Comparison of ENCODE assay signal across 15 mouse cellular contexts in genomic region chr14:102975865-102976264, GRCm38 (mm10). TPM values are rescaled to one million over a fixed set of nuclear protein-coding genes. Genes with fewer than 3 reads are reported as not detected.
DNase-seq lines count a peak whose midpoint lies in the region; ATAC-seq and TF ChIP-seq lines count a peak whose summit lies in the region.
"Had no signal": no experiment of that assay in that cellular context is flagged by ENCODE, and none has a peak within 500 bp of the region (broad histone marks: within the 10 kb centered on the region; RNA-seq: fewer than 3 reads in every experiment).

No protein-coding gene starts in this region.

- 82% methylated on average over 6 of the region's 6 CpGs for WGBS in heart, embryonic 11.5 days (ENCODE audit: insufficient replicate concordance)
- 67% methylated on average over 6 of the region's 6 CpGs for WGBS in kidney, adult 2 months
- WGBS in hindbrain, embryonic 12.5 days = 91% methylated on average over 6 of the region's 6 CpGs
- 75% methylated on average over 6 of the region's 6 CpGs for WGBS in stomach, postnatal 0 days

- TF ChIP-seq EP300 in stomach, postnatal 0 days (optimal IDR thresholded peaks at IDR 0.05) = no peak

- no peaks in the 10 kb centered on the region for H3K27me3 ChIP-seq in heart, embryonic 11.5 days (ENCODE audit: control insufficient read depth, insufficient read depth, low read length)
- no peaks in the 10 kb centered on the region for H3K27me3 ChIP-seq in kidney, adult 2 months (replicated peaks; ENCODE audit: control insufficient read depth, insufficient read depth, low read length)
- H3K27me3 ChIP-seq in hindbrain, embryonic 12.5 days = peaks cover 5% of the 10 kb centered on the region
- H3K27me3 ChIP-seq in stomach, postnatal 0 days (ENCODE audit: control insufficient read depth, insufficient read depth, low read length) = no peaks in the 10 kb centered on the region
- H3K27me3 ChIP-seq: heart, embryonic 13.5 days; intestine, embryonic 15.5 days; neural tube, embryonic 15.5 days had no signal

- H3K4me2 ChIP-seq in heart, embryonic 11.5 days = no peak overlapping the region
- H3K4me2 ChIP-seq in hindbrain, embryonic 12.5 days (replicated peaks) = no peak overlapping the region
- H3K4me2 ChIP-seq in stomach, postnatal 0 days (replicated peaks; ENCODE audit: low read depth) = no peak overlapping the region
- H3K4me2 ChIP-seq: heart, embryonic 13.5 days; intestine, embryonic 15.5 days; neural tube, embryonic 15.5 days had no signal

- no peak overlapping the region for H3K4me3 ChIP-seq in heart, embryonic 11.5 days (ENCODE audit: low read depth, low read length)
- no peak overlapping the region for H3K4me3 ChIP-seq in brown adipose tissue, adult 24 weeks (ENCODE audit: insufficient read depth, low read depth, low read length)
- H3K4me3 ChIP-seq in kidney, adult 2 months (ENCODE audit: insufficient read depth, low read depth, low read length) = no peak overlapping the region
- no peak overlapping the region for H3K4me3 ChIP-seq in hindbrain, embryonic 12.5 days
- H3K4me3 ChIP-seq in stomach, postnatal 0 days (ENCODE audit: low read depth, low read length) = no peak overlapping the region
- H3K4me3 ChIP-seq: erythroblast, embryonic 14.5 days; heart, embryonic 13.5 days; intestine, embryonic 15.5 days; midbrain, embryonic 10.5 days; neural tube, embryonic 15.5 days had no signal

- ATAC-seq in heart, embryonic 11.5 days (replicated peaks; ENCODE audit: insufficient number of reproducible peaks, low FRiP score, low TSS enrichment) = no peak
- no peak for ATAC-seq in hindbrain, embryonic 12.5 days (ENCODE audit: low FRiP score)
- ATAC-seq in stomach, postnatal 0 days (ENCODE audit: low FRiP score, low TSS enrichment) = no peak
- ATAC-seq: intestine, embryonic 15.5 days had no signal

- H3K4me1 ChIP-seq in heart, embryonic 11.5 days (ENCODE audit: control insufficient read depth, insufficient read depth, low read length) = no peaks in the 10 kb centered on the region; the same call in 1 of the 2 replicates
- H3K4me1 ChIP-seq in brown adipose tissue, adult 24 weeks (ENCODE audit: control insufficient read depth, insufficient read depth, insufficient read length, low read length) = peaks cover 7% of the 10 kb centered on the region
- H3K4me1 ChIP-seq in kidney, adult 2 months (ENCODE audit: control insufficient read depth, insufficient read depth, low read length) = no peaks in the 10 kb centered on the region
- peaks cover 2% of the 10 kb centered on the region for H3K4me1 ChIP-seq in hindbrain, embryonic 12.5 days
- 0 out of 2 replicates have a peak, but pooled peaks cover 1% of the 10 kb centered on the region for H3K4me1 ChIP-seq in stomach, postnatal 0 days (replicated peaks; ENCODE audit: control insufficient read depth, insufficient read depth)
- H3K4me1 ChIP-seq: intestine, embryonic 15.5 days had no signal

- DNase-seq in heart, adult 8-10 months (ENCODE audit: low spot score) = peak; percentile 58
- DNase-seq in kidney, adult 2 months = peak; percentile 78
- peak; percentile 32 for DNase-seq in lung, postnatal 14 days
- DNase-seq in thymus, postnatal 36 days = no peak
- no peak for DNase-seq in stomach, postnatal 0 days (ENCODE audit: low spot score)
- DNase-seq: cerebellum, adult 11 months; thymus, postnatal 25 days had no signal

- no peaks in the 10 kb centered on the region for H3K36me3 ChIP-seq in heart, embryonic 11.5 days (ENCODE audit: control insufficient read depth, insufficient read depth, low read length)
- no peaks in the 10 kb centered on the region for H3K36me3 ChIP-seq in kidney, adult 2 months (ENCODE audit: control insufficient read depth, insufficient read depth, low read length)
- no peaks in the 10 kb centered on the region for H3K36me3 ChIP-seq in hindbrain, embryonic 12.5 days
- no peaks in the 10 kb centered on the region for H3K36me3 ChIP-seq in stomach, postnatal 0 days (ENCODE audit: control insufficient read depth, insufficient read depth, low read length)
- H3K36me3 ChIP-seq: heart, embryonic 13.5 days; intestine, embryonic 15.5 days; midbrain, embryonic 10.5 days; neural tube, embryonic 15.5 days had no signal

- no peak for TF ChIP-seq POLR2A in kidney, adult 2 months (IDR thresholded peaks at IDR 0.05; ENCODE audit: low read depth, low read length)

- H3K9me3 ChIP-seq in heart, embryonic 11.5 days (replicated peaks; ENCODE audit: control insufficient read depth, low read length) = no peaks in the 10 kb centered on the region
- no peaks in the 10 kb centered on the region for H3K9me3 ChIP-seq in hindbrain, embryonic 12.5 days (replicated peaks)
- H3K9me3 ChIP-seq in stomach, postnatal 0 days (ENCODE audit: control insufficient read depth, low read length) = no peaks in the 10 kb centered on the region
- H3K9me3 ChIP-seq: heart, embryonic 13.5 days; intestine, embryonic 15.5 days; midbrain, embryonic 10.5 days; neural tube, embryonic 15.5 days had no signal

- TF ChIP-seq CTCF in kidney, adult 2 months (conservative IDR thresholded peaks at IDR 0.05; ENCODE audit: insufficient read depth, insufficient read length, low read depth, low read length) = no peak
- TF ChIP-seq CTCF in stomach, postnatal 0 days (IDR thresholded peaks at IDR 0.05; ENCODE audit: low read depth) = no peak

- H3K9ac ChIP-seq in heart, embryonic 11.5 days (ENCODE audit: low read depth, low read length) = no peak overlapping the region
- H3K9ac ChIP-seq in hindbrain, embryonic 12.5 days = no peak overlapping the region
- no peak overlapping the region for H3K9ac ChIP-seq in stomach, postnatal 0 days (ENCODE audit: low read length)
- H3K9ac ChIP-seq: heart, embryonic 13.5 days; intestine, embryonic 15.5 days; neural tube, embryonic 15.5 days had no signal

- no peak overlapping the region for H3K27ac ChIP-seq in heart, embryonic 11.5 days (ENCODE audit: low read depth, low read length)
- H3K27ac ChIP-seq in brown adipose tissue, adult 24 weeks (replicated peaks; ENCODE audit: low read depth, low read length) = peak overlapping the region; percentile 89
- H3K27ac ChIP-seq in kidney, adult 2 months (ENCODE audit: insufficient read depth, low read depth, low read length) = peak overlapping the region; percentile 57; the same call in 1 of the 2 replicates
- no peak overlapping the region for H3K27ac ChIP-seq in hindbrain, embryonic 12.5 days
- H3K27ac ChIP-seq in stomach, postnatal 0 days (replicated peaks) = no peak overlapping the region
- H3K27ac ChIP-seq: heart, embryonic 13.5 days; intestine, embryonic 15.5 days; midbrain, embryonic 10.5 days; neural tube, embryonic 15.5 days had no signal

RNA-seq across cellular contexts. Expression of gene Kctd12, which starts 6.6 kb away (rescaled TPM):
- total RNA-seq in heart, adult 8-10 months (2022) = 10 to 100 TPM; 13.4 to 20.0 (median 18.0) TPM
- 5.6 and 6.8 TPM in 2 replicates for polyA plus RNA-seq in heart, embryonic 11.5 days (2014; fragmentation: Nextera tagmentation; extraction: Ambion mirVana)
- 22.4 and 27.7 TPM in 2 replicates for polyA plus RNA-seq in brown adipose tissue, adult 24 weeks (2012; ENCODE audit: insufficient read depth, insufficient read length, missing spikeins)
- polyA plus RNA-seq in kidney, adult 2 months (2012; rRNA removed) = 16.7 and 17.8 TPM in 2 replicates
- 19.1 and 22.0 TPM in 2 replicates for polyA plus RNA-seq in hindbrain, embryonic 12.5 days (2016; fragmentation: Nextera tagmentation; extraction: Ambion mirVana)
- 6.1 and 8.1 TPM in 2 replicates for polyA plus RNA-seq in stomach, postnatal 0 days (2015; fragmentation: Nextera tagmentation; extraction: Ambion mirVana)

Comparison
In these comparisons a context has a peak if more than half of its experiments do, and no peak if none do; other contexts are left out.
1. DNase-seq: peak in heart, adult 8-10 months (single experiment), kidney, adult 2 months (single experiment) and lung, postnatal 14 days (single experiment); none in thymus, postnatal 36 days (0 of 2) and stomach, postnatal 0 days (single experiment).
2. H3K27ac ChIP-seq: peak in brown adipose tissue, adult 24 weeks (single experiment) and kidney, adult 2 months (single experiment); none in heart, embryonic 11.5 days (single experiment), hindbrain, embryonic 12.5 days (single experiment) and stomach, postnatal 0 days (single experiment).